Mouse (Mus musculus) limb, embryonic 14.5 days (tissue): ENCODE measurements around the gene Nsf. TPM values are rescaled to one million over a fixed set of nuclear protein-coding genes. Genes with fewer than 3 reads are reported as not detected.

Source experiments
- ATAC-seq: fragments of 200-750 bp; cut with Nextera tagmentation; 2 replicates; pipeline ENCODE4 v1.8.0; 2017; ENCODE audit warnings: low read depth, moderate number of reproducible peaks, moderate TSS enrichment; ENCODE audit not compliant: low FRiP score
- DNase-seq: peaks from one replicate; pipeline ENCODE4 v3.0.0-alpha.2; 2015; ENCODE audit warnings: low spot score
- H3K27ac ChIP-seq: fragments of 300-500 bp; sonication (generic); replicated peaks from 2 replicates; pipeline ENCODE4 v1.5.1; 2014; ENCODE audit warnings: low read depth, mild to moderate bottlenecking, low read length, moderate library complexity, mixed read lengths
- H3K27me3 ChIP-seq: fragments of 300-500 bp; sonication (generic); 2 replicates; pipeline ENCODE4 v1.6.1; 2014; ENCODE audit warnings: low read length, mixed read lengths; ENCODE audit not compliant: control insufficient read depth, insufficient read depth
- H3K36me3 ChIP-seq: fragments of 300-500 bp; sonication (generic); 2 replicates; pipeline ENCODE4 v1.6.1; 2014; ENCODE audit warnings: mild to moderate bottlenecking, low read length, moderate library complexity, mixed read lengths; ENCODE audit not compliant: control insufficient read depth, insufficient read depth
- H3K4me1 ChIP-seq: fragments of 300-500 bp; sonication (generic); 2 replicates; pipeline ENCODE4 v1.6.1; 2014; ENCODE audit warnings: antibody characterized with exemption, low read length, mixed read lengths; ENCODE audit not compliant: control insufficient read depth, insufficient read depth
- H3K4me2 ChIP-seq: fragments of 300-500 bp; sonication (generic); replicated peaks from 2 replicates; pipeline ENCODE4 v1.6.1; 2014; ENCODE audit warnings: low read depth, mild to moderate bottlenecking, low read length, moderate library complexity; ENCODE audit not compliant: severe bottlenecking
- H3K4me3 ChIP-seq: fragments of 300-500 bp; sonication (generic); replicated peaks from 2 replicates; pipeline ENCODE4 v1.5.1; 2014; ENCODE audit warnings: low read length
- H3K9ac ChIP-seq: fragments of 300-500 bp; sonication (generic); 2 replicates; pipeline ENCODE4 v1.6.1; 2014; ENCODE audit warnings: mild to moderate bottlenecking, low read depth, low read length, moderate library complexity; ENCODE audit not compliant: severe bottlenecking
- H3K9me3 ChIP-seq: fragments of 300-500 bp; sonication (generic); 2 replicates; pipeline ENCODE4 v1.6.1; 2016; ENCODE audit warnings: low read length; ENCODE audit not compliant: control insufficient read depth
- POLR2A ChIP-seq: fragments of 200-500 bp; IDR thresholded peaks from 2 replicates; pipeline ENCODE4 v1.8.0; 2012; ENCODE audit warnings: inconsistent platforms, mild to moderate bottlenecking, moderate library complexity, borderline replicate concordance; ENCODE audit not compliant: insufficient read depth, insufficient read length; ENCODE audit errors: extremely low read depth
- WGBS: fragments of 180-500 bp; shearing (Covaris S2); extraction: QIAGEN DNeasy Blood & Tissue Kit; methylation state at CpG from one replicate; pipeline ENCODE4 v1.1.7; 2014; 5-methylcytosine and 5-hydroxymethylcytosine counted together
- polyA plus RNA-seq, 2 experiments: library from polyadenylated mRNA; depleted of rRNA in 1 of 2; stranded (reverse) in 1 of 2; unstranded in 1 of 2; fragments of >200 nt; fragmentation: Nextera tagmentation in 1 of 2; extraction: Ambion mirVana in 1 of 2; gene quantifications; 2 replicates each; pipeline versions ENCODE4 v1.2.1 to v1.2.3; 2012 to 2014

Nsf gene
- polyA plus RNA-seq, 2 experiments, result 33.5 to 43.6 TPM

- no peaks in the 10 kb centered on the region for H3K27me3 ChIP-seq
- ATAC-seq (no peak), DNase-seq (no peak)
- no peaks in the 10 kb centered on the region for H3K4me1 ChIP-seq
- H3K36me3 ChIP-seq, result peaks cover 21% of the 10 kb centered on the region
- TF ChIP-seq POLR2A, result no peak
- H3K27ac ChIP-seq, result no peak overlapping the region
- H3K4me3 ChIP-seq, result no peak overlapping the region
- H3K4me2 ChIP-seq, result no peak overlapping the region
- no peaks in the 10 kb centered on the region for H3K9me3 ChIP-seq
- no peak overlapping the region for H3K9ac ChIP-seq
- 61% methylated on average over 4 of the region's 4 CpGs for WGBS
These were observed 123.9 kb downstream of the Nsf start for GRCm38 (mm10) chr11:103829956-103830355.

GRCm38 (mm10) chr11:103828866-103829265 lies 125.0 kb downstream of the Nsf start:
- 76% methylated on average over 7 of the region's 7 CpGs for WGBS
- DNase-seq (no peak), ATAC-seq (no peak)
- Histone ChIP-seq H3K27ac (no peak overlapping the region), H3K27me3 (no peaks in the 10 kb centered on the region), H3K36me3 (peaks cover 27% of the 10 kb centered on the region), H3K9ac (no peak overlapping the region), H3K4me3 (no peak overlapping the region), H3K4me2 (no peak overlapping the region), H3K4me1 (no peaks in the 10 kb centered on the region), H3K9me3 (no peaks in the 10 kb centered on the region)
- no peak for TF ChIP-seq POLR2A

GRCm38 (mm10) chr11:103827201-103827600 lies 126.7 kb downstream of the Nsf start:
- TF ChIP-seq POLR2A, result no peak

GRCm38 (mm10) chr11:103816719-103817118 lies 137.1 kb downstream of the Nsf start:
- 86% methylated on average over 8 of the region's 8 CpGs for WGBS
- Histone ChIP-seq H3K36me3 (0 out of 2 replicates have a peak, but pooled peaks cover 8% of the 10 kb centered on the region), H3K27me3 (peaks cover 1% of the 10 kb centered on the region; the same call in 1 of the 2 replicates), H3K4me2 (no peak overlapping the region), H3K9me3 (no peaks in the 10 kb centered on the region), H3K27ac (no peak overlapping the region), H3K4me1 (no peaks in the 10 kb centered on the region), H3K4me3 (no peak overlapping the region), H3K9ac (no peak overlapping the region)
- TF ChIP-seq POLR2A, result no peak
- ATAC-seq, result no peak
- no peak for DNase-seq

More at GRCm38 (mm10) chr11:103827201-103827600, 126.7 kb downstream of the Nsf start:
- no peak overlapping the region for H3K9ac ChIP-seq
- no peak overlapping the region for H3K4me3 ChIP-seq
- peaks cover 44% of the 10 kb centered on the region for H3K36me3 ChIP-seq
- no peaks in the 10 kb centered on the region for H3K4me1 ChIP-seq
- DNase-seq, result no peak
- ATAC-seq, result no peak
- 84% methylated on average over 6 of the region's 6 CpGs for WGBS
- H3K4me2 ChIP-seq, result no peak overlapping the region
- H3K27me3 ChIP-seq, result no peaks in the 10 kb centered on the region
- H3K27ac ChIP-seq, result no peak overlapping the region
- H3K9me3 ChIP-seq, result no peaks in the 10 kb centered on the region

- DNase-seq (no peak), ATAC-seq (no peak)
- H3K9me3 ChIP-seq, result no peaks in the 10 kb centered on the region
- H3K27ac ChIP-seq, result no peak overlapping the region
- H3K4me1 ChIP-seq, result no peaks in the 10 kb centered on the region
- H3K4me2 ChIP-seq, result no peak overlapping the region
- no peak overlapping the region for H3K4me3 ChIP-seq
- 30% methylated on average over 13 of the region's 13 CpGs for WGBS
- TF ChIP-seq POLR2A, result no peak
- H3K9ac ChIP-seq, result no peak overlapping the region
- peaks cover 9% of the 10 kb centered on the region for H3K27me3 ChIP-seq
- 0 out of 2 replicates have a peak, but pooled peaks cover 3% of the 10 kb centered on the region for H3K36me3 ChIP-seq
These were observed 137.9 kb downstream of the Nsf start for GRCm38 (mm10) chr11:103815986-103816385.

GRCm38 (mm10) chr11:103814808-103815207 lies 139.0 kb downstream of the Nsf start:
- Histone ChIP-seq H3K36me3 (no peaks in the 10 kb centered on the region), H3K9ac (no peak overlapping the region), H3K27me3 (peaks cover 19% of the 10 kb centered on the region), H3K9me3 (no peaks in the 10 kb centered on the region), H3K4me2 (no peak overlapping the region), H3K4me3 (no peak overlapping the region), H3K4me1 (peaks cover 2% of the 10 kb centered on the region), H3K27ac (no peak overlapping the region)
- TF ChIP-seq POLR2A, result no peak
- 27% methylated on average over 3 of the region's 3 CpGs for WGBS
- DNase-seq (no peak), ATAC-seq (no peak)
